Mouse (Mus musculus) bone marrow macrophage, adult 2 months (primary cell): Measurements from ENCODE around the gene Baz2b. TPM values are rescaled to one million over a fixed set of nuclear protein-coding genes. Genes with fewer than 3 reads are reported as not detected.

Source experiments
- H3K27ac ChIP-seq: 2 replicates; pipeline ENCODE4 v1.5.1; 2012; ENCODE audit warnings: low read depth, low read length; ENCODE audit not compliant: insufficient read depth
- H3K4me1 ChIP-seq: 2 replicates; pipeline ENCODE4 v1.6.1; 2012; ENCODE audit warnings: low read length; ENCODE audit not compliant: control insufficient read depth, insufficient read depth
- H3K4me3 ChIP-seq: 2 replicates; pipeline ENCODE4 v1.5.1; 2012; ENCODE audit warnings: mild to moderate bottlenecking, low read length, moderate library complexity; ENCODE audit not compliant: insufficient read depth
- CTCF ChIP-seq: IDR thresholded peaks from 2 replicates; pipeline ENCODE4 v1.5.1; 2012; ENCODE audit warnings: low read depth, mild to moderate bottlenecking, low read length, moderate library complexity
- POLR2A ChIP-seq: IDR thresholded peaks from 2 replicates; pipeline ENCODE4 v1.6.1; 2012; ENCODE audit warnings: mild to moderate bottlenecking, low read depth, low read length, borderline replicate concordance
- polyA plus RNA-seq: library from polyadenylated mRNA; stranded (reverse); fragments of >200 nt; gene quantifications from 2 replicates; pipeline ENCODE4 v1.2.4, GENCODE M21; 2012; ENCODE audit not compliant: missing spikeins, insufficient read depth, insufficient read length

Baz2b gene
- polyA plus RNA-seq, 1 experiment: 64.7 TPM

DNA sequence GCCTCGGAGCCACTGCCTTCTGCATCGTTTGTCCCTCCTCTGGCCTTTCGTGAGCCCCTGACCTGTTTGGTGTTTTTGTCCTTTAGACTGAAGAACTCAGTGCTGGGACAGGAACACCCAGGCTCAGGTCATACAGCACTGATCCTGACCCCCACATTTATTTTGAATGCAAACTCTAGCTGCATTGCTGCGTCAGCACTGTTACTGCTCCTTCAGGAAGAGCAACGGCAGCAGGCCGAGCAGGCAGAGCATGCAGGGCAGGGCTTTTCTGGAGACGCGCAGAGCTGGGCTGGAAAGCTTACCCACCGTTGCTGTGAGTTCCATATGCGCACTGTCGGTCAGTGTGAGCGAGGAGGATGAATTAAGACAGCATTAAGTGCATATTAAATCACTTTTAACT, 166.9 kb downstream of the Baz2b start:
- Histone ChIP-seq H3K4me1 (peaks cover 12% of the 10 kb centered on the region), H3K27ac (no peak overlapping the region), H3K4me3 (no peak overlapping the region)
- TF ChIP-seq POLR2A: no peak
- no peak for TF ChIP-seq CTCF

DNA sequence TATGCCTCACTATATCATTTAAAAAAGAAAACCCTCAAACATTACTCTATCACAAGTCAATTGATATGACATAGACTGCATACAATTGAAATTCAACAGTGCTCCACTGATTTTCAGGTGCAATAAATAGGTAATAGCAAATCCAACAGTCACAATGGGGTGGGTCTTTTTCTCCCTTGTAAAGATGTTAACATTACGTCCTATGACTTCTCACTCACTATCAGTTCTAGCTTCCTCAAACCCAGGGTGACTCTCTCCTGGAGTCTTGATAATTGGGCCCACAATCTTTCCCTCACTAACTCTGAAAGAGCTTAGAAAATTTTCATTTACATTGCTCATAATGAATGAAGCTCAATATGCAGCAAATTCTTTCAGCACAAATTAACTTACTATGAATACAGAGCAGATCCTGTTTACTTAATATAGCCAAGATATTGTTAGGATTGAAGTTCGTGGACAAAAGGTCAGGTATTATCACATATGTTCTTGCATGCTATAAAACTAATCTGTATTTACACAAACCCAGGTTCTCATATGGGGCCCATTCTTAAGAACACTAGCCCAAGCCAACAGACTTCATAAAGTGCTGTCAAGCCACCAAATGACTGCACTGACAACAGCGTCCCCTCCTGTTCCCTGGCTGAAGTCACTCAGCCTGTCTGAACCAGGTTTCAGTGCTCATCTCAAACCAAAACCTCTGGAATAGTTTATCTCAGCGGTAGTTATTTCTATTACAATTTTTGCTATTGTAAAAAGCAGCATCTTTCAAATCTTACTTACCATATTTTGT, 168.0 kb downstream of the Baz2b start:
- no peak for TF ChIP-seq CTCF
- no peak for TF ChIP-seq POLR2A

DNA sequence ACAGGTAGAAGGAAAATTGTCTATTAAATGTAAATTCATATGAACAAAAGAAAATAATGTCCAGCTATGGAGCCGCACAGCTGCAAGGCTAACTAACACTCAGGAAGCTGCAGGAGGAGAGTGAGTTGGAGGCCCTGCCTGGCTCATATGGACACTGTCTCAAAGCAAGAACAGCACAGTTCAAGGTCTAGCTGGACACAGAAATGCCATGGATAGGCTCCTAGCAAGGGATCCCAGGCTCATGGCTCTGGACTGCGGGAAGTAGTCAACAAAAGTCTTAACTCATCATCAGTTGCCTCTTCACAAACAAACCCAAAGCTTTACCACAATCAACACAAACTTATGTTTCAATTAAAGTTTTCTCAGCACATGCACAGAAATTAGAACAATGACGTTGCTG, 169.5 kb downstream of the Baz2b start:
- TF ChIP-seq CTCF (no peak), POLR2A (no peak)
- H3K4me1 ChIP-seq: 0 out of 2 replicates have a peak, but pooled peaks cover 2% of the 10 kb centered on the region
- H3K4me3 ChIP-seq: no peak overlapping the region
- no peak overlapping the region for H3K27ac ChIP-seq

More for the DNA sequence above, 168.0 kb downstream of the Baz2b start:
- no peak overlapping the region for H3K27ac ChIP-seq
- peaks cover 7% of the 10 kb centered on the region for H3K4me1 ChIP-seq
- no peak overlapping the region for H3K4me3 ChIP-seq

DNA sequence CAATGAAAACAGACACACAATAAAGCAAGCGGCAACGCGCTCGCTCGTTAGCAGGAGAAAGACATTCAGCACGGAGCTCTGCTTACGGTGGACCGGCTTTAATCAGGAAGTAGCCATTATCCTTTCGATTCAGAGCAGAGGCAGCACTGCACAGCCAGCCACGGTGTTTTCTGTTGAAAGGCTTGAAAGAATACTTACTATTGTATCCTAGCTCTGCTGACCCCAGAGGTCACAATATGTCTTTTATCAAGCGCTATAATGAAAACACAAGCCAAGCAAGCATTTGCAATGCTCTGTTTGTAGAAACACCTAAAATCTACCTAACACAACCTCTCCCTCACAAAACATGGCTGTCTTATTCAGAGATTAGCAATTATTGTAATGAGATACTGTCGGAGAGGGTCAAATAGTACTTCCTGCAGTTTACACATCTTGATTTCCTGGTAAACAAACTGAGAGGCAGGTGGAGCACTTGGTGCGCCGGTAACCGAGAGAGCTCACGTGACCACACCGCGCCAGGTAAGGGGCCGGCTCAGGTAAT, 172.6 kb downstream of the Baz2b start:
- TF ChIP-seq POLR2A (no peak), CTCF (no peak)
- H3K4me1 ChIP-seq: peaks cover 5% of the 10 kb centered on the region; the same call in 1 of the 2 replicates
- H3K27ac ChIP-seq: peak overlapping the region; percentile 24; the same call in 1 of the 2 replicates

DNA sequence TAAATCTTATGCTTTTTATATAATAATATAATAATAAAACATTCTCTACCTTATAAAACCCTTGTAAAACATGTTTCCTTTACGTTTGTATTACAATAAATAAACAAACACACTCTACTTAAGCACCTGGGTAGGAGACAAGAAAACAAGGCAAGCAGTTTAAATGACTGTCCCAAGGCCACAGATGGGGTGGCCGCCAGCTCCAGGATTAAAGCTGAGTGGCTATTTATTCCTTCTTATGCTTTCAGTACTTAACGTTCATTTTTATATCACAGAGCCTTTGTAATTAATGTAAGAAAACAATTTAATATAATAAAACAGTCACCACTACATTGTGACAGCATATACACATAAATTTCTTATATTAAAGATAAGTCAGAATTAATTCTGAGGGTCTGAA, 173.3 kb downstream of the Baz2b start:
- no peak for TF ChIP-seq POLR2A
- no peak for TF ChIP-seq CTCF
- H3K4me1 ChIP-seq: peaks cover 9% of the 10 kb centered on the region
- H3K27ac ChIP-seq: no peak overlapping the region
- H3K4me3 ChIP-seq: no peak overlapping the region

More for the DNA sequence above, 172.6 kb downstream of the Baz2b start:
- H3K4me3 ChIP-seq: peak overlapping the region; percentile 60

DNA sequence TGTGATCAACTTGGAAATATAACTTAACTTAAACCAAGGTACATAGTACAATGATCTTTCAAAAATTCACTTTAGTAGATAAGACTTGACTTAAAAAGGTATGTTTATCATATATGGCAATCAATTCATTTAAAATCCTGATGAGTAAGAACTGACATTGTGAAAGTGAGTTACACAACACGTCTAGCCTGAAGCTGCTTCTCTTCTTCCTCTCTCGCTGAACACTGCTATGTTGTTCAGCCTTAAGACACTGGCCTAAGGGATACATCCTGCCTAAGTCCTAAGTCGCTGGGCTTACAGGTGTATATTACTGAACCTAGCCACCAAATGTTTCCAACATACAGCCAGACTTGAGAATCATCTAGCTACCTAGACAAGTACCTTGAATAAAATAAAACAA, 178.6 kb downstream of the Baz2b start:
- TF ChIP-seq POLR2A: no peak
- H3K4me3 ChIP-seq: no peak overlapping the region
- peaks cover 12% of the 10 kb centered on the region for H3K4me1 ChIP-seq
- H3K27ac ChIP-seq: no peak overlapping the region

DNA sequence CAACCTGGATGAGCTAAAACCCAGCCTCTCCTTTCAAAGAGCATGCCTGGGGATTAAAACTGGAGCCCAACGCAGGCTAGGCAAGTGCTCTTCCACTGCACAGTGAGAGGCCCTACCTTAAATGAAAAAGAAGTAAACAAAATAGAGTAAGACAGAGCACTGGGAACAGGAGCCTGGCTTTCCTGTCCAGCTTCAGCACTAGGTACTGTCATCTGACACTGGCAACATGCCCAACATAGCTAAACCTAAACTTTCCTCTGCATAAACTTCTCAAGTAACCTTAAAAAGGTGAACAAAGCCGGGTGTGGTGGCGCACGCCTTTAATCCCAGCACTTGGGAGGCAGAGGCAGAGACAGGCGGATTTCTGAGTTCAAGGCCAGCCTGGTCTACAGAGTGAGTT, 180.6 kb downstream of the Baz2b start:
- no peak for TF ChIP-seq CTCF
- no peak for TF ChIP-seq POLR2A
- no peak overlapping the region for H3K4me3 ChIP-seq
- H3K27ac ChIP-seq: no peak overlapping the region
- H3K4me1 ChIP-seq: peaks cover 12% of the 10 kb centered on the region

DNA sequence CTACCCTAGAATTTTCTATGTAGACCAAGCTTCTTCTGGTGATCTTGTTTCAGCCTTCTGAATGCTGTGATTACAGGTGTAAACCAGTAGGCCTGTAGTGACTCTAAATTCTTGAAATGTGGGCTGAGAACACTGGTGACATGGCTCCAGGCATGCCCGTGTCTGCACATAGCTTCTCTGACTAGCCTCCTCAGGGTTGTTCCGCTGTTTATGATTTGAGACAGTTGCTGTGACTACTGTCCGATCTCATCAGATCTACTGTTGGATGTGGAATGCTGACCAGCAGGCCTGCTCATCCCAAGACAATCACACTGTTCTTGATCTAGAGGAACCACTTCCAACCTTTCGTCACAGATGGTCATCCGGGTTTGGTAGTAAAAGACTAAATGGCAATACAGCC, 182.5 kb downstream of the Baz2b start:
- TF ChIP-seq CTCF: no peak
- TF ChIP-seq POLR2A: no peak
- H3K4me1 ChIP-seq: peaks cover 10% of the 10 kb centered on the region
- no peak overlapping the region for H3K27ac ChIP-seq
- H3K4me3 ChIP-seq: no peak overlapping the region

DNA sequence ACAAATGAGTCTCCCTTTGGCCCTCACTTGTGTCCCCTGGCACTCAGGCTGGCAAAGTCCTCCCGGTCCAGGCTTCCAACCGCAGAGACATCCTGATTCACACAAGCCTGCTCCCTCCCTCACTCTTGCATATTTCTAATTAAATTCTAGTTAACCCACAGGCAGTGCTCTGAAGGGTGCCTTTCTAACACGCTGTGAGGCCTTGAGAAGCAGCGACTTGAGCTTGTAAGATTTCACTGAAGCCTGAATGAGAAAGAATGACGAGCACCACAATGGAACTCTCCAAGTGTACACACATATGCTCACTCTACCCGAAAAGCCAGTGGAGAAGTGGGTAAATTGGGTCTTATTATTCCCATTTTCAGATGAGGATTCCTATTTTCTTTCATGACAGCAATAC, 183.1 kb downstream of the Baz2b start:
- Histone ChIP-seq H3K4me1 (peaks cover 9% of the 10 kb centered on the region), H3K4me3 (no peak overlapping the region), H3K27ac (no peak overlapping the region)
- no peak for TF ChIP-seq POLR2A
- TF ChIP-seq CTCF: no peak

DNA sequence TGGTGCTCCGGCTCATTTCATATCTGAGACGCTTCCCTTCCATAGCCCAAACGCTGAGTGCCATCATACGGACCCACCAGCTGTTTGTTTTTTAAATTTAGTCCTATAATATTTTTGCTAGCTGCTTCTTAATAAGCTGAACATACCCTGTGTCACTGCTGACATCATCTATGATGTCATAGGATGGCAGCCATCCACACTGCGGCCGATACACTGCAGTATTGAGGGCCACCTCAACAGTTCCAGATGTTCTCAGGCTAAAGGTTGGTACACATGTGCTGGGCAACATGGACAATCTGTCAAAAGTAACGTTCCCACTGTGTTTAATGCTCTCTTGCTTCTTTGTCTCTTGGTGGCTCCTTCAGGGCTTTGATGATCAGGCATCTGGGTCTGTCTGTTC, 185.9 kb downstream of the Baz2b start:
- no peak for TF ChIP-seq CTCF
- no peak for TF ChIP-seq POLR2A
- peaks cover 16% of the 10 kb centered on the region for H3K4me1 ChIP-seq
- no peak overlapping the region for H3K4me3 ChIP-seq
- H3K27ac ChIP-seq: no peak overlapping the region
